In genomic region chr9:69358797-69359196, GRCm38 (mm10) we compare ENCODE assay signal across 33 mouse cellular contexts. TPM values are rescaled to one million over a fixed set of nuclear protein-coding genes. Genes with fewer than 3 reads are reported as not detected.
A peak's percentile ranks its signal among the peaks of the same experiment; 100 is the strongest.
DNase-seq lines count a peak whose midpoint lies in the region; ATAC-seq and TF ChIP-seq lines count a peak whose summit lies in the region.
"Had no signal": no experiment of that assay in that cellular context is flagged by ENCODE, and none has a peak within 500 bp of the region (broad histone marks: within the 10 kb centered on the region; RNA-seq: fewer than 3 reads in every experiment).

No protein-coding gene starts in this region.

- intact Hi-C loops in gastrocnemius, adult 2 months (cut with DNase I) = no loop called here
- intact Hi-C loops in gastrocnemius, postnatal 36 days (cut with DNase I) = no loop called here
- intact Hi-C loops in left cerebral cortex, postnatal 25 days (cut with DNase I) = loop anchor here (1.0 kb wide), 1 partner anchor 122 kb away; no protein-coding TSS in a partner anchor

- no peaks in the 10 kb centered on the region for H3K9me3 ChIP-seq in midbrain, embryonic 13.5 days
- H3K9me3 ChIP-seq in midbrain, postnatal 0 days (ENCODE audit: low read length) = no peaks in the 10 kb centered on the region
- no peaks in the 10 kb centered on the region for H3K9me3 ChIP-seq in forebrain, postnatal 0 days (ENCODE audit: low read length)
- no peaks in the 10 kb centered on the region for H3K9me3 ChIP-seq in limb, embryonic 10.5 days (replicated peaks)
- H3K9me3 ChIP-seq: embryonic facial prominence, embryonic 13.5 days; heart, embryonic 10.5 days; heart, embryonic 15.5 days; neural tube, embryonic 12.5 days had no signal

- WGBS in midbrain, embryonic 13.5 days = 33% methylated on average over 6 of the region's 6 CpGs
- 41% methylated on average over 6 of the region's 6 CpGs for WGBS in midbrain, postnatal 0 days
- 33% methylated on average over 6 of the region's 6 CpGs for WGBS in forebrain, postnatal 0 days
- 79% methylated on average over 6 of the region's 6 CpGs for WGBS in limb, embryonic 10.5 days

- peak; percentile 11 for DNase-seq in gastrocnemius, adult 2 months
- no peak for DNase-seq in gastrocnemius, postnatal 36 days
- no peak for DNase-seq in midbrain, postnatal 0 days (ENCODE audit: low spot score)
- peak; percentile 42 for DNase-seq in forebrain, postnatal 0 days
- DNase-seq in retina, postnatal 1 day = peak; percentile 50
- no peak for DNase-seq in left cerebral cortex, postnatal 25 days (ENCODE audit: low spot score in 2 of 2)
- DNase-seq in limb, embryonic 10.5 days (ENCODE audit: low spot score) = no peak
- DNase-seq: adrenal gland, postnatal 10 days; cerebellum, adult 11 months; cerebellum, adult 9-10 months; cerebellum, postnatal 36 days; gastrocnemius, postnatal 14 days; heart, adult 11 months; heart, postnatal 36 days; kidney, adult 9 months; kidney, postnatal 10 days; layer of hippocampus, postnatal 36 days; liver; lung, embryonic 14.5 days; lung, postnatal 14 days; right cerebral cortex, postnatal 25 days; spleen, adult 18-20 months; thymus, adult 18-20 months; thymus, postnatal 25 days had no signal

- H3K9ac ChIP-seq in midbrain, embryonic 13.5 days (replicated peaks) = no peak overlapping the region
- no peak overlapping the region for H3K9ac ChIP-seq in midbrain, postnatal 0 days (replicated peaks; ENCODE audit: low read length, poor library complexity, severe bottlenecking)
- H3K9ac ChIP-seq in forebrain, postnatal 0 days = no peak overlapping the region
- H3K9ac ChIP-seq: embryonic facial prominence, embryonic 13.5 days; heart, embryonic 15.5 days; liver, embryonic 14.5 days; lung, embryonic 14.5 days; neural tube, embryonic 12.5 days had no signal

- H3K27ac ChIP-seq in gastrocnemius, adult 2 months = no peak overlapping the region
- 0 out of 2 replicates have a peak overlapping the region, but pooled peaks have one; percentile 1 for H3K27ac ChIP-seq in midbrain, embryonic 13.5 days
- no peak overlapping the region for H3K27ac ChIP-seq in midbrain, postnatal 0 days (ENCODE audit: low read depth, low read length)
- no peak overlapping the region for H3K27ac ChIP-seq in forebrain, postnatal 0 days (ENCODE audit: low read depth, low read length)
- no peak overlapping the region for H3K27ac ChIP-seq in limb, embryonic 10.5 days
- H3K27ac ChIP-seq: embryonic facial prominence, embryonic 13.5 days; heart, embryonic 10.5 days; heart, embryonic 15.5 days; liver, embryonic 14.5 days; neural tube, embryonic 12.5 days; stomach, postnatal 0 days had no signal

- H3K36me3 ChIP-seq in midbrain, embryonic 13.5 days = no peaks in the 10 kb centered on the region
- H3K36me3 ChIP-seq in midbrain, postnatal 0 days (ENCODE audit: insufficient read depth, low read length) = no peaks in the 10 kb centered on the region
- no peaks in the 10 kb centered on the region for H3K36me3 ChIP-seq in forebrain, postnatal 0 days (ENCODE audit: insufficient read depth)
- H3K36me3 ChIP-seq in limb, embryonic 10.5 days = no peaks in the 10 kb centered on the region
- H3K36me3 ChIP-seq: heart, embryonic 10.5 days; heart, embryonic 15.5 days; neural tube, embryonic 12.5 days had no signal

- no peak overlapping the region for H3K4me3 ChIP-seq in gastrocnemius, adult 2 months
- no peak overlapping the region for H3K4me3 ChIP-seq in midbrain, embryonic 13.5 days (replicated peaks)
- H3K4me3 ChIP-seq in midbrain, postnatal 0 days (ENCODE audit: low read depth, low read length) = no peak overlapping the region
- H3K4me3 ChIP-seq in forebrain, postnatal 0 days (ENCODE audit: low read depth, low read length) = no peak overlapping the region
- no peak overlapping the region for H3K4me3 ChIP-seq in limb, embryonic 10.5 days
- H3K4me3 ChIP-seq: embryonic facial prominence, embryonic 13.5 days; heart, embryonic 10.5 days; heart, embryonic 15.5 days; neural tube, embryonic 12.5 days had no signal

- ATAC-seq in midbrain, embryonic 13.5 days = peak; percentile 61
- no peak for ATAC-seq in midbrain, postnatal 0 days (ENCODE audit: low FRiP score)
- ATAC-seq in forebrain, postnatal 0 days = peak; percentile 65; the same call in 1 of the 2 replicates
- ATAC-seq: intestine, embryonic 16.5 days; Patski had no signal

- no peak overlapping the region for H3K4me2 ChIP-seq in midbrain, embryonic 13.5 days (replicated peaks)
- H3K4me2 ChIP-seq in midbrain, postnatal 0 days (ENCODE audit: low read depth, low read length, poor library complexity, severe bottlenecking) = no peak overlapping the region
- H3K4me2 ChIP-seq in forebrain, postnatal 0 days (ENCODE audit: low read depth) = no peak overlapping the region
- H3K4me2 ChIP-seq: embryonic facial prominence, embryonic 13.5 days; heart, embryonic 15.5 days; lung, embryonic 14.5 days; neural tube, embryonic 12.5 days had no signal

- TF ChIP-seq CTCF in gastrocnemius, adult 2 months (IDR thresholded peaks at IDR 0.05) = no peak
- no peak for TF ChIP-seq CTCF in midbrain, postnatal 0 days (IDR thresholded peaks at IDR 0.05)
- TF ChIP-seq CTCF in forebrain, postnatal 0 days (IDR thresholded peaks at IDR 0.05; ENCODE audit: low read depth) = no peak

- no peaks in the 10 kb centered on the region; the same call in 1 of the 2 replicates for H3K27me3 ChIP-seq in midbrain, embryonic 13.5 days
- no peaks in the 10 kb centered on the region for H3K27me3 ChIP-seq in midbrain, postnatal 0 days (ENCODE audit: insufficient read depth, low read length)
- H3K27me3 ChIP-seq in forebrain, postnatal 0 days (ENCODE audit: insufficient read depth, low read length) = no peaks in the 10 kb centered on the region
- H3K27me3 ChIP-seq in limb, embryonic 10.5 days (ENCODE audit: low read depth, poor library complexity, severe bottlenecking) = peaks cover 48% of the 10 kb centered on the region
- H3K27me3 ChIP-seq: embryonic facial prominence, embryonic 13.5 days; heart, embryonic 15.5 days; neural tube, embryonic 12.5 days; Patski had no signal

- H3K4me1 ChIP-seq in midbrain, embryonic 13.5 days (replicated peaks) = peaks cover 11% of the 10 kb centered on the region
- H3K4me1 ChIP-seq in midbrain, postnatal 0 days (ENCODE audit: insufficient read depth, low read length) = peaks cover 7% of the 10 kb centered on the region
- 0 out of 2 replicates have a peak, but pooled peaks cover 4% of the 10 kb centered on the region for H3K4me1 ChIP-seq in forebrain, postnatal 0 days (ENCODE audit: insufficient read depth)
- peaks cover 13% of the 10 kb centered on the region for H3K4me1 ChIP-seq in limb, embryonic 10.5 days
- H3K4me1 ChIP-seq: heart, embryonic 15.5 days; neural tube, embryonic 12.5 days had no signal

RNA-seq across cellular contexts. Expression of gene Ice2, which starts 38.9 kb away (rescaled TPM):
- 1 to 10 TPM; 4.7 to 7.1 TPM for total RNA-seq in gastrocnemius, adult 2 months (2021)
- total RNA-seq in gastrocnemius, postnatal 36 days (2021) = 1 to 10 TPM; 4.5 to 4.7 TPM
- 13.2 and 14.3 TPM in 2 replicates for polyA plus RNA-seq in midbrain, embryonic 13.5 days (2015; fragmentation: Nextera tagmentation; extraction: Ambion mirVana)
- total RNA-seq in midbrain, postnatal 0 days (2014; rRNA removed) = 7.3 and 8.9 TPM in 2 replicates
- polyA plus RNA-seq in midbrain, postnatal 0 days (2015; fragmentation: Nextera tagmentation; extraction: Ambion mirVana) = 4.9 and 5.0 TPM in 2 replicates
- total RNA-seq in forebrain, postnatal 0 days (2014; rRNA removed) = 9.8 and 12.9 TPM in 2 replicates
- polyA plus RNA-seq in forebrain, postnatal 0 days (2015; fragmentation: Nextera tagmentation; extraction: Ambion mirVana) = 5.6 and 7.0 TPM in 2 replicates
- 10 to 100 TPM in 1 of 2 experiments, 1 to 10 TPM in 1; 9.6 to 10.3 TPM for total RNA-seq in left cerebral cortex, postnatal 25 days (2021)
- 22.5 and 25.2 TPM in 2 replicates for polyA plus RNA-seq in limb, embryonic 10.5 days (2016; fragmentation: Nextera tagmentation; extraction: Ambion mirVana)

Comparison
In these comparisons a context has a peak if more than half of its experiments do, and no peak if none do; other contexts are left out.
1. DNase-seq: peak in gastrocnemius, adult 2 months (single experiment), forebrain, postnatal 0 days (single experiment) and retina, postnatal 1 day (single experiment); none in gastrocnemius, postnatal 36 days (0 of 2), midbrain, postnatal 0 days (single experiment), left cerebral cortex, postnatal 25 days (0 of 2) and limb, embryonic 10.5 days (single experiment).